Mouse (Mus musculus) liver, embryonic 11.5 days (tissue): ENCODE measurements around the gene Casp8ap2. TPM values are rescaled to one million over a fixed set of nuclear protein-coding genes. Genes with fewer than 3 reads are reported as not detected.

Source experiments
- ATAC-seq: fragments of 200-750 bp; cut with Nextera tagmentation; replicated peaks from 2 replicates; pipeline ENCODE4 v1.8.0; 2017; ENCODE audit warnings: moderate number of reproducible peaks, mild to moderate bottlenecking, moderate TSS enrichment, moderate library complexity; ENCODE audit not compliant: low FRiP score
- DNase-seq: peaks from one replicate; pipeline ENCODE4 v3.0.0-alpha.2; 2017; ENCODE audit warnings: low spot score
- H3K27ac ChIP-seq: fragments of 300-500 bp; sonication (generic); 2 replicates; pipeline ENCODE4 v1.5.1; 2014; ENCODE audit warnings: mild to moderate bottlenecking, low read depth, low read length, control low read depth
- H3K27me3 ChIP-seq: fragments of 300-500 bp; sonication (generic); replicated peaks from 2 replicates; pipeline ENCODE4 v1.6.1; 2014; ENCODE audit warnings: low read length, mixed read lengths; ENCODE audit not compliant: control insufficient read depth, insufficient read depth
- H3K36me3 ChIP-seq: fragments of 300-500 bp; sonication (generic); 2 replicates; pipeline ENCODE4 v1.6.1; 2014; ENCODE audit warnings: mild to moderate bottlenecking, low read length, moderate library complexity, mixed read lengths; ENCODE audit not compliant: control insufficient read depth, insufficient read depth
- H3K4me1 ChIP-seq: fragments of 300-500 bp; sonication (generic); replicated peaks from 2 replicates; pipeline ENCODE4 v1.6.1; 2014; ENCODE audit warnings: low read length, mixed read lengths; ENCODE audit not compliant: control insufficient read depth, insufficient read depth
- H3K4me2 ChIP-seq: fragments of 300-500 bp; sonication (generic); 2 replicates; pipeline ENCODE4 v1.6.1; 2014; ENCODE audit warnings: mild to moderate bottlenecking, control low read depth, moderate library complexity
- H3K4me3 ChIP-seq: fragments of 300-500 bp; sonication (generic); 2 replicates; pipeline ENCODE4 v1.5.1; 2014; ENCODE audit warnings: low read depth, low read length, control low read depth
- H3K9ac ChIP-seq: fragments of 300-500 bp; sonication (generic); 2 replicates; pipeline ENCODE4 v1.6.1; 2014; ENCODE audit warnings: low read depth, low read length, control low read depth
- H3K9me3 ChIP-seq: fragments of 300-500 bp; sonication (generic); 2 replicates; pipeline ENCODE4 v1.6.1; 2016; ENCODE audit warnings: low read length, inconsistent platforms, mixed read lengths; ENCODE audit not compliant: control insufficient read depth
- WGBS: fragments of 180-500 bp; shearing (Covaris S2); extraction: QIAGEN DNeasy Blood & Tissue Kit; methylation state at CpG from one replicate; pipeline ENCODE4 v1.1.7; 2014; 5-methylcytosine and 5-hydroxymethylcytosine counted together
- polyA plus RNA-seq: library from polyadenylated mRNA; unstranded; fragments of >200 nt; fragmentation: Nextera tagmentation; extraction: Ambion mirVana; gene quantifications from 2 replicates; pipeline ENCODE4 v1.2.1, GENCODE M21; 2014

Casp8ap2 gene
- polyA plus RNA-seq, 1 experiment from 2014 or later = 43.2 TPM

- no peak for DNase-seq
- peaks cover 2% of the 10 kb centered on the region for H3K4me1 ChIP-seq
- no peak overlapping the region for H3K4me3 ChIP-seq
- no peak overlapping the region for H3K9ac ChIP-seq
- no peaks in the 10 kb centered on the region for H3K9me3 ChIP-seq
- no peak overlapping the region for H3K4me2 ChIP-seq
- no peak for ATAC-seq
- H3K27me3 ChIP-seq = no peaks in the 10 kb centered on the region
- no peak overlapping the region for H3K27ac ChIP-seq
- H3K36me3 ChIP-seq = 0 out of 2 replicates have a peak, but pooled peaks cover under 1% of the 10 kb centered on the region
- 50% methylated on average over 9 of the region's 9 CpGs for WGBS
These were observed 40.1 kb upstream of the Casp8ap2 start for GRCm38 (mm10) chr4:32575165-32575564.

- no peak for DNase-seq
- no peak overlapping the region for H3K27ac ChIP-seq
- ATAC-seq = no peak
- H3K4me1 ChIP-seq = no peaks in the 10 kb centered on the region
- H3K4me3 ChIP-seq = no peak overlapping the region
- H3K9me3 ChIP-seq = no peaks in the 10 kb centered on the region
- no peaks in the 10 kb centered on the region for H3K27me3 ChIP-seq
- H3K36me3 ChIP-seq = 0 out of 2 replicates have a peak, but pooled peaks cover 2% of the 10 kb centered on the region
- WGBS = 67% methylated on average over 8 of the region's 8 CpGs
- no peak overlapping the region for H3K4me2 ChIP-seq
- no peak overlapping the region for H3K9ac ChIP-seq
These were observed 35.4 kb upstream of the Casp8ap2 start for GRCm38 (mm10) chr4:32579850-32580249.

DNA sequence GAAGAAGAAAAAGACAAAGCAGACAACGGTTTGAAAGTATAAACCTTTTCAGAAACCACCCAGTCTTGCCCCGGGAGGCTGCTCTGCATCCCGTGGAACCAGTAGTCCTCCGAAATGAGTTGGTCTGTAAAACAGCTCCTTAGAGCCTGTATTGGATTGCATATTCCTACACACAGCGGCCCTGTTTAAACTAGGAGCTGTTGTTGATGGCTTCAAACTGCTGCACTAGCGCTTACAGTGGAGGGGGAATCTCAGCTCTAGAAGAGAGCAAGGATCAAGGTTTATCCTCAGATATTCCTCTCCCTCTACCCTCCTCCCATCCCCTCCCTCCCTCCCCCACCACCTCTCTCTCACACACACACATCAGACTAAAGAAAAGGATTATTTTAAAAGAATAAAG lies 31.1 kb upstream of the Casp8ap2 start:
- 0 out of 2 replicates have a peak, but pooled peaks cover 2% of the 10 kb centered on the region for H3K36me3 ChIP-seq
- no peak overlapping the region for H3K27ac ChIP-seq
- no peaks in the 10 kb centered on the region for H3K4me1 ChIP-seq
- H3K9ac ChIP-seq = no peak overlapping the region
- H3K4me2 ChIP-seq = no peak overlapping the region
- DNase-seq (no peak), ATAC-seq (no peak)
- no peak overlapping the region for H3K4me3 ChIP-seq
- H3K27me3 ChIP-seq = no peaks in the 10 kb centered on the region
- 71% methylated on average over 6 of the region's 6 CpGs for WGBS
- H3K9me3 ChIP-seq = no peaks in the 10 kb centered on the region

DNA sequence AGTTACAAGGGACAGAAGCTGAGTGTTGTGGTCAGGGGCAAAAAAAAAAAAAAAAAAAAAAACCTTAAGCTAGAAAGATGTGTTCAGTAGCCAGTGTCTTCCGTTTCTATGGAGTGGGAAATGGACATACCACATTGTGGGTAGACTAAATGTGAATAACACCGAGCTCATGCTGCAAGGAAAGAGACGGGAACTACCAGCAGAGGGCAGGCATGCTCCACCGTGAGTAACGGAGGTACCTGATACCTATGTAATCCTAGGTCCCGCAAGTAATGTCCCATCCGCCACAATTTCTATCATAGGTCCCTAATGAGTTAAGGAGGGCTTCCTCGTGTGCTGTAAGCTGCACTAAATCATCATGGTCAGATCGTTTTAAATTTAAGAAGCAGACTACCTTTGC lies 28.7 kb upstream of the Casp8ap2 start:
- H3K27ac ChIP-seq = no peak overlapping the region
- WGBS = 9% methylated on average over 9 of the region's 9 CpGs
- H3K4me2 ChIP-seq = no peak overlapping the region
- ATAC-seq (no peak), DNase-seq (peak; percentile 66)
- H3K36me3 ChIP-seq = no peaks in the 10 kb centered on the region
- H3K9ac ChIP-seq = no peak overlapping the region
- H3K9me3 ChIP-seq = no peaks in the 10 kb centered on the region
- H3K27me3 ChIP-seq = no peaks in the 10 kb centered on the region
- H3K4me3 ChIP-seq = no peak overlapping the region
- H3K4me1 ChIP-seq = no peaks in the 10 kb centered on the region

GRCm38 (mm10) chr4:32587543-32587942 lies 27.7 kb upstream of the Casp8ap2 start:
- Histone ChIP-seq H3K9ac (no peak overlapping the region), H3K4me1 (no peaks in the 10 kb centered on the region), H3K36me3 (no peaks in the 10 kb centered on the region), H3K4me2 (no peak overlapping the region), H3K27ac (no peak overlapping the region), H3K27me3 (no peaks in the 10 kb centered on the region), H3K9me3 (no peaks in the 10 kb centered on the region), H3K4me3 (no peak overlapping the region)
- WGBS = 72% methylated on average over 5 of the region's 5 CpGs
- no peak for DNase-seq
- ATAC-seq = no peak

DNA sequence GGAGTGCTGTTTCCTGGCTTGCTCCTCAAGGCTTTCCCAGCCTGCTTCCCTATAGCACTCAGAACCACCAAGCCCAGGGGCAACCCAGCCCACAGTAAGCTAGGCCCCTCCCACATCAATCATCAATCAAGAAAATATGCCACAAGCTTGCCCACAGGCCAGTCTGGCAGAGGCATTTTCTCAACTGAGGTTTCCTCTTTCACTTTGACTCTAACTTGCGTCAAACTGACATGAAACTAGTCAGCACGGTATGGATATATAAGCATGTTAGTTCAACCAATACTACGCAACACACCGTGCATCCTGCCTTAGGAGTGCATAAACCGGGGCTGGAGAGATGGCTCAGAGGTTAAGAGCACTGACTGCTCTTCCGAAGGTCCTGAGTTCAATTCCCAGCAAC lies 27.0 kb upstream of the Casp8ap2 start:
- no peak for ATAC-seq

DNA sequence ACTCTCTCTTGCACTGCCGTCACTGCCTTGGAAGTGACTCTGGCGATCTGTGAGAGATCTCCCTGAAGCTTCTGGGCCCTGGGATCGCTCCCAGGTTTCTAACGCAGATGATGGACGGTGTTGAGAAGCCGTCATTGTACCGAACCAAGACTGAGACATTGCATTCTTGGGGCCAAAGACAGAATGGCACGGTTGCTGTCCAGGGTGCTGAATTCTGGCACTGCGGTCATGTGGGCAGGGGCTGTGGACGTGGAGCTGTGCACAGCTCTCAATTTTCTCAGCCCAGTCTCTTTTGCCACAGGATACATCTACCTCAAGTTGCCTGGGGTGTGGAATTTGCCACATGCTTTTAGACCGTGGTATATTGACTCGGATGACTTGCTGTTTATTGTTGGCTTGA lies 14.1 kb upstream of the Casp8ap2 start:
- Histone ChIP-seq H3K27me3 (no peaks in the 10 kb centered on the region), H3K4me2 (no peak overlapping the region), H3K27ac (no peak overlapping the region), H3K4me1 (no peaks in the 10 kb centered on the region), H3K36me3 (no peaks in the 10 kb centered on the region), H3K9me3 (no peaks in the 10 kb centered on the region), H3K4me3 (no peak overlapping the region), H3K9ac (no peak overlapping the region)
- ATAC-seq (no peak), DNase-seq (peak; percentile 71)
- 28% methylated on average over 12 of the region's 12 CpGs for WGBS

More for the DNA sequence above, 27.0 kb upstream of the Casp8ap2 start:
- no peak overlapping the region for H3K27ac ChIP-seq
- WGBS = 70% methylated on average over 6 of the region's 6 CpGs
- no peak overlapping the region for H3K9ac ChIP-seq
- no peaks in the 10 kb centered on the region for H3K27me3 ChIP-seq
- H3K4me1 ChIP-seq = no peaks in the 10 kb centered on the region
- H3K36me3 ChIP-seq = no peaks in the 10 kb centered on the region
- no peak overlapping the region for H3K4me2 ChIP-seq
- H3K4me3 ChIP-seq = no peak overlapping the region
- no peaks in the 10 kb centered on the region for H3K9me3 ChIP-seq
- DNase-seq = no peak

DNA sequence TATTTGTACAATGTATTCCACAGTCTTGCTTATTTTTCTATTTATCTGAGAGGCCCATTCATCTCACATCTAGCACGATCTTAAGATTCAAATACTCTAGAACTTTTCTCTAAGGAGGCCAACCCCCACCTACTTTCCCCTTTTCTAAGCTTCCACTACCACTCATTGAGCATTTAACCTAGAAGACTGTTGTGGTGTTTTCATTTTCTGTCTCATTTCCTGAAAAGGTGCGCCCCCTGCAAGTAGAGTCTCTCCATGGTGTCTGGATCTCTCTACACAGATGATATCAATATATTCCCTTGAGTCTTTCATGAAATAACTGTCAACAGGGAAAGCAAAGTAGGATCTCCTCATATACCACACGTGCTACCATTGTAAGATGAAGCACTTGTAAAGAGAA lies 12.6 kb upstream of the Casp8ap2 start, which contains the start of gene Gja10:
Gene Gja10, minus strand, starts transcription at position 101 of the 400 bp plus-strand sequence.
- Histone ChIP-seq H3K4me3 (no peak within 1 kb of the TSS), H3K27me3 (no peaks in the 10 kb centered on the region), H3K9me3 (no peaks in the 10 kb centered on the region), H3K9ac (no peak within 1 kb of the TSS), H3K4me1 (no peaks in the 10 kb centered on the region), H3K4me2 (no peak within 1 kb of the TSS), H3K27ac (no peak within 1 kb of the TSS), H3K36me3 (no peaks in the 10 kb centered on the region)
- no peak for DNase-seq
- ATAC-seq = no peak
- WGBS = 57% methylated on average over 3 of the region's 3 CpGs

DNA sequence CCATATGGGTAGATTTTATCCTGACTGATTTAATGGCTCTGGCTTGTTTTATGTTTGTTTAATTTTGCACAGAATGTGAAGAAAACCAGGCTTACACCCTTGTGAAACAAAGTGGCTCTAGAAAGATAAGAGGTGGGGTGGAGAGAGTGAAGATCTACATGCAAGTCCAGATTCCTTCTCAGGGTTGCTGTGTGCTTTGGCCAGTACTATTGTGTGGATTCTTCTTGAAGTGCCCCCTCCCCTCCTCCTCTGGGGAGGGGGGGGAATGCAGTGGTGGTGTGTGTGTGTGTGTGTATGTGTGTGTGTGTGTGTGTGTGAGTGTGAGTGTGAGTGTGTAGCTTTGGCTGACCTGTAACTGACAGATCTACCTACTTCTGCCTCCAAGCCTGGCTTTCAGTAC lies 6.4 kb downstream of the Casp8ap2 start:
- no peak overlapping the region for H3K9ac ChIP-seq
- peaks cover 5% of the 10 kb centered on the region; the same call in 1 of the 2 replicates for H3K36me3 ChIP-seq
- DNase-seq (no peak), ATAC-seq (no peak)
- H3K27me3 ChIP-seq = no peaks in the 10 kb centered on the region
- H3K4me1 ChIP-seq = peaks cover 3% of the 10 kb centered on the region
- no peaks in the 10 kb centered on the region for H3K9me3 ChIP-seq
- H3K4me3 ChIP-seq = no peak overlapping the region
- H3K27ac ChIP-seq = no peak overlapping the region
- no peak overlapping the region for H3K4me2 ChIP-seq
